Mouse (Mus musculus): ENCODE results near the gene Nme4. TPM values are rescaled to one million over a fixed set of nuclear protein-coding genes. Genes with fewer than 3 reads are reported as not detected.

Nme4 gene
- polyA plus RNA-seq, 1 experiment from 2014 or later = 23.2 TPM

Other genes starting within 250 kb of the Nme4 start
- 13.1 and 16.2 TPM in 2 replicates for gene Wdr90, start 234.1 kb downstream of the Nme4 start, polyA plus RNA-seq (2015; fragmentation: Nextera tagmentation; extraction: Ambion mirVana)
- 34.1 and 38.9 TPM in 2 replicates for gene Mcrip2, start 226.8 kb downstream of the Nme4 start, polyA plus RNA-seq (2015; fragmentation: Nextera tagmentation; extraction: Ambion mirVana)
- gene Mettl26, start 220.5 kb downstream of the Nme4 start, polyA plus RNA-seq (2015; fragmentation: Nextera tagmentation; extraction: Ambion mirVana) = 63.4 and 67.5 TPM in 2 replicates
- gene Wfikkn1, start 214.7 kb downstream of the Nme4 start, polyA plus RNA-seq (2015; fragmentation: Nextera tagmentation; extraction: Ambion mirVana) = 0.34 and 0.51 TPM in 2 replicates
- gene Rab40c, start 175.9 kb downstream of the Nme4 start, polyA plus RNA-seq (2015; fragmentation: Nextera tagmentation; extraction: Ambion mirVana) = 49.5 and 50.8 TPM in 2 replicates
- gene Pigq, start 150.7 kb downstream of the Nme4 start, polyA plus RNA-seq (2015; fragmentation: Nextera tagmentation; extraction: Ambion mirVana) = 83.1 and 90.5 TPM in 2 replicates
- gene Nhlrc4, start 150.6 kb downstream of the Nme4 start, polyA plus RNA-seq (2015; fragmentation: Nextera tagmentation; extraction: Ambion mirVana) = 0.19 and 0.52 TPM in 2 replicates
- gene A930017K11Rik, start 143.0 kb downstream of the Nme4 start, polyA plus RNA-seq (2015; fragmentation: Nextera tagmentation; extraction: Ambion mirVana) = 3.9 and 4.7 TPM in 2 replicates
- gene Capn15, start 109.8 kb downstream of the Nme4 start, polyA plus RNA-seq (2015; fragmentation: Nextera tagmentation; extraction: Ambion mirVana) = 20.6 and 25.5 TPM in 2 replicates
- 12.8 and 23.0 TPM in 2 replicates for gene Rab11fip3, start 26.0 kb downstream of the Nme4 start, polyA plus RNA-seq (2015; fragmentation: Nextera tagmentation; extraction: Ambion mirVana)
- 45.6 and 45.7 TPM in 2 replicates for gene Decr2, start 5.3 kb downstream of the Nme4 start, polyA plus RNA-seq (2015; fragmentation: Nextera tagmentation; extraction: Ambion mirVana)
- gene Tmem8, start 17.7 kb upstream of the Nme4 start, polyA plus RNA-seq (2015; fragmentation: Nextera tagmentation; extraction: Ambion mirVana) = 4.0 and 4.2 TPM in 2 replicates
- 188 and 195 TPM in 2 replicates for gene Mrpl28, start 27.9 kb upstream of the Nme4 start, polyA plus RNA-seq (2015; fragmentation: Nextera tagmentation; extraction: Ambion mirVana)
- 6.2 and 7.1 TPM in 2 replicates for gene Axin1, start 43.1 kb upstream of the Nme4 start, polyA plus RNA-seq (2015; fragmentation: Nextera tagmentation; extraction: Ambion mirVana)
- gene Pdia2, start 103.5 kb upstream of the Nme4 start, polyA plus RNA-seq (2015; fragmentation: Nextera tagmentation; extraction: Ambion mirVana) = 0.14 TPM in 1 of 2 replicates, not detected in the other
- 23.8 and 24.3 TPM in 2 replicates for gene Rgs11, start 107.3 kb upstream of the Nme4 start, polyA plus RNA-seq (2015; fragmentation: Nextera tagmentation; extraction: Ambion mirVana)
- gene Arhgdig, start 112.2 kb upstream of the Nme4 start, polyA plus RNA-seq (2015; fragmentation: Nextera tagmentation; extraction: Ambion mirVana) = 215 and 262 TPM in 2 replicates
- 35.9 and 39.5 TPM in 2 replicates for gene Fam234a, start 148.6 kb upstream of the Nme4 start, polyA plus RNA-seq (2015; fragmentation: Nextera tagmentation; extraction: Ambion mirVana)
- gene Luc7l, start 157.3 kb upstream of the Nme4 start, polyA plus RNA-seq (2015; fragmentation: Nextera tagmentation; extraction: Ambion mirVana) = 87.0 and 99.9 TPM in 2 replicates

All from hindbrain, embryonic 16.5 days (tissue).